Mouse (Mus musculus): ENCODE data around the gene Tab1.

- TF ChIP-seq GATA1 (IDR thresholded peaks at IDR 0.05; ENCODE audit: low read length) (no peak), TAL1 (IDR thresholded peaks at IDR 0.05; ENCODE audit: low read length) (no peak)
Measured at GRCm38 (mm10) chr15:80146153-80146552, 13.2 kb downstream of the Tab1 start.
